Mouse (Mus musculus) olfactory bulb, adult 2 months (tissue): ENCODE data around the gene Elovl5.

Experiments used
- CTCF ChIP-seq: fragments of 200-500 bp; IDR thresholded peaks from 2 replicates; pipeline ENCODE4 v1.5.1; 2012; ENCODE audit warnings: low read depth, mild to moderate bottlenecking, low read length, moderate library complexity; ENCODE audit not compliant: insufficient read depth
- POLR2A ChIP-seq: fragments of 200-500 bp; IDR thresholded peaks from 2 replicates; pipeline ENCODE4 v1.6.1; 2012; ENCODE audit warnings: mild to moderate bottlenecking, low read depth, low read length, moderate library complexity; ENCODE audit not compliant: insufficient read depth

- TF ChIP-seq CTCF, result no peak
- no peak for TF ChIP-seq POLR2A
Measured at GRCm38 (mm10) chr9:78009382-78009781, 92.2 kb downstream of the Elovl5 start.
